Mouse (Mus musculus) CH12.LX (cell line): ENCODE results near the gene Baiap2l1. TPM values are rescaled to one million over a fixed set of nuclear protein-coding genes. Genes with fewer than 3 reads are reported as not detected.
"Not testable (repeated sequence)": the region's sequence is repeated elsewhere in the genome, so short reads cannot be mapped to it uniquely, and the experiment has no call there.

Source experiments
- DNase-seq: peaks from one replicate; pipeline ENCODE4 v3.0.0-alpha.2; 2013; ENCODE audit errors: extremely low read depth
- H3K27ac ChIP-seq: 2 replicates; pipeline ENCODE4 v1.5.1; 2012; ENCODE audit warnings: low read depth, mild to moderate bottlenecking, control low read depth, moderate library complexity; ENCODE audit not compliant: insufficient read depth
- H3K27me3 ChIP-seq: replicated peaks from 2 replicates; pipeline ENCODE3; 2012; ENCODE audit warnings: inconsistent platforms
- H3K36me3 ChIP-seq, 2 experiments: replicated peaks in 1 of 2; 2 replicates each; pipeline versions ENCODE3 to v1.6.1; 2012; ENCODE audit warnings: inconsistent platforms in 1 of 2, low read length in 1 of 2, mild to moderate bottlenecking in 1 of 2, mixed read lengths in 1 of 2, moderate library complexity in 1 of 2; ENCODE audit not compliant: control insufficient read depth in 1 of 2, insufficient read depth in 1 of 2
- H3K4me1 ChIP-seq, 2 experiments: 2 replicates each; pipeline ENCODE4 v1.6.1; 2012; ENCODE audit warnings: inconsistent platforms in 1 of 2, moderate library complexity in 1 of 2; ENCODE audit not compliant: insufficient read depth in 2 of 2, control insufficient read depth in 1 of 2
- H3K4me2 ChIP-seq: 2 replicates; pipeline ENCODE4 v1.6.1; 2012; ENCODE audit warnings: low read depth, mild to moderate bottlenecking, control low read depth; ENCODE audit not compliant: poor library complexity, insufficient read depth, severe bottlenecking
- H3K4me3 ChIP-seq, 3 experiments: fragments of 150-350 bp in 1 of 3; sonication (generic) in 1 of 3; replicated peaks in 1 of 3; 2 replicates each; pipeline versions ENCODE3 to v1.5.1; 2011 to 2012; ENCODE audit warnings: low read depth in 2 of 3, low read length in 2 of 3, mild to moderate bottlenecking in 2 of 3, moderate library complexity in 2 of 3, control low read depth in 1 of 3, improper control_type of control experiment in 1 of 3, inconsistent platforms in 1 of 3, mixed read lengths in 1 of 3; ENCODE audit not compliant: poor library complexity in 1 of 3
- H3K79me2 ChIP-seq: replicated peaks from 2 replicates; pipeline ENCODE4 v1.6.1; 2012; ENCODE audit warnings: mild to moderate bottlenecking, moderate library complexity; ENCODE audit not compliant: control insufficient read depth, poor library complexity, insufficient read depth, severe bottlenecking; ENCODE audit errors: extremely low read depth
- H3K9ac ChIP-seq: 2 replicates; pipeline ENCODE4 v1.6.1; 2012; ENCODE audit warnings: low read depth, mild to moderate bottlenecking, control low read depth, moderate library complexity; ENCODE audit not compliant: insufficient read depth
- H3K9me3 ChIP-seq: replicated peaks from 2 replicates; pipeline ENCODE3; 2012; ENCODE audit warnings: low read length, inconsistent platforms, mixed read lengths
- GABPA ChIP-seq: IDR thresholded peaks from 2 replicates; pipeline ENCODE4 v1.6.1; 2012; ENCODE audit warnings: low read depth, low read length, improper control_type of control experiment, inconsistent platforms; ENCODE audit not compliant: insufficient replicate concordance
- HCFC1 ChIP-seq: IDR thresholded peaks from 2 replicates; pipeline ENCODE4 v1.6.1; 2012; ENCODE audit warnings: low read depth, mild to moderate bottlenecking, inconsistent platforms, low read length, improper control_type of control experiment
- IRF4 ChIP-seq: IDR thresholded peaks from 2 replicates; pipeline ENCODE4 v1.6.1; 2014; ENCODE audit warnings: low read depth, mild to moderate bottlenecking, inconsistent platforms, low read length, improper control_type of control experiment
- JUN ChIP-seq: IDR thresholded peaks from 2 replicates; pipeline ENCODE4 v1.6.1; 2011; ENCODE audit warnings: low read depth, mild to moderate bottlenecking, low read length, improper control_type of control experiment, moderate library complexity; ENCODE audit not compliant: insufficient read depth
- MAX ChIP-seq: IDR thresholded peaks from 2 replicates; pipeline ENCODE4 v1.6.1; 2011; ENCODE audit warnings: low read length, improper control_type of control experiment
- MXI1 ChIP-seq: IDR thresholded peaks from 2 replicates; pipeline ENCODE4 v1.6.1; 2011; ENCODE audit warnings: mild to moderate bottlenecking, low read depth, low read length, improper control_type of control experiment
- POLR2A ChIP-seq: IDR thresholded peaks from 2 replicates; pipeline ENCODE4 v1.6.1; 2011; ENCODE audit warnings: low read depth, mild to moderate bottlenecking, improper control_type of control experiment, low read length
- RCOR1 ChIP-seq: conservative IDR thresholded peaks from 2 replicates; pipeline ENCODE4 v1.6.1; 2012; ENCODE audit warnings: low read depth, mild to moderate bottlenecking, inconsistent platforms, low read length, improper control_type of control experiment
- SIN3A ChIP-seq: IDR thresholded peaks from 2 replicates; pipeline ENCODE4 v1.6.1; 2012; ENCODE audit warnings: low read length, improper control_type of control experiment, inconsistent platforms
- SMC3 ChIP-seq: IDR thresholded peaks from 2 replicates; pipeline ENCODE4 v1.6.1; 2011; ENCODE audit warnings: low read depth, low read length, improper control_type of control experiment
- USF2 ChIP-seq: conservative IDR thresholded peaks from 2 replicates; pipeline ENCODE4 v1.6.1; 2011; ENCODE audit warnings: low read depth, low read length, improper control_type of control experiment
- dilution Hi-C: fragments of 300-500 bp; cut with MboI; formaldehyde crosslinking; loops from 2 replicates; pipeline ENCODE4 v1.14.3; 2020; ENCODE audit warnings: low sequenced_read_pairs; ENCODE audit not compliant: extremely low pct_unique_long_range_greater_than_20kb, extremely low pct_ligation_motif_present
- in situ Hi-C: fragments of 300-500 bp; cut with MboI; formaldehyde crosslinking; loops from 3 replicates; pipeline ENCODE4 v1.14.3; 2019; ENCODE audit warnings: low sequenced_read_pairs, low pct_ligation_motif_present, low pct_unique_long_range_greater_than_20kb, mixed read lengths
- polyA plus RNA-seq: library from polyadenylated mRNA; unstranded; fragments of >175 nt; gene quantifications from 2 replicates; pipeline ENCODE4 v1.2.1, GENCODE M21; 2012; ENCODE audit warnings: low read depth; ENCODE audit not compliant: insufficient read length
- total RNA-seq, 2 experiments: library from RNA; depleted of rRNA; stranded (reverse); fragments of 300-350 nt in 1 of 2; fragments of >200 nt in 1 of 2; gene quantifications; 2 replicates each; pipeline ENCODE4 v1.2.3; 2012 to 2014

Baiap2l1 gene
- total and polyA plus RNA-seq, 3 experiments, result 0.04 to 0.40 (median 0.11) TPM

DNA sequence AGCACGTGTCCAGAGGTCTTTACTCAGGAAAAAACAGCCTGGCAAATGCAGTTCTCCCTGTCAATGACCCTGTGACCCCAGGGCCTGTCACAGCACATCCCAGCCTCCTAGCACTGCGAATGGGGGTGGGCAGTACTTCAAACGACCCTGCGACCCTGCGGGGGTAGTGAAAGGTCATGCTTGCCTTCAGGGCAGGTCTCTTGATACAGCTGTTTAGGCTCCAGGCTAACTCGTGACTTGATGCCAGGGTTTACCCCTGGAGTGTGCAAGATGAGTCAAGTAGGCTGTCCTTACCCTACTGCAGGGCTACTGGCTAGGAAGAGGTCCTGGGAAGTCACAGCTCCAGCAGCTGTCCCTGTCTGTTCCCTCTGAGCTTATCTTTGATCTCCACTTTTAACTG lies 13.1 kb upstream of the Baiap2l1 start:
- H3K79me2 ChIP-seq, result no peaks in the 10 kb centered on the region
- H3K27me3 ChIP-seq, result peaks cover 7% of the 10 kb centered on the region
- no peaks in the 10 kb centered on the region for H3K9me3 ChIP-seq
- no peak overlapping the region for H3K4me2 ChIP-seq
- in situ Hi-C loops, result no loop called here
- H3K9ac ChIP-seq, result no peak overlapping the region
- TF ChIP-seq USF2, result no peak
- no peak for TF ChIP-seq IRF4
- no peak for TF ChIP-seq POLR2A
- TF ChIP-seq MAX, result no peak
- no peak for TF ChIP-seq RCOR1
- no peak for TF ChIP-seq GABPA
- TF ChIP-seq MXI1, result no peak
- no peak for TF ChIP-seq JUN
- H3K4me3 ChIP-seq, result no peak overlapping the region
- no peak for DNase-seq
- 0 out of 4 replicates have a peak, but pooled peaks cover 0 to 3% of the 10 kb centered on the region in 2 experiments for H3K4me1 ChIP-seq
- dilution Hi-C loops, result no loop called here
- no peak overlapping the region for H3K27ac ChIP-seq
- no peaks in the 10 kb centered on the region for H3K36me3 ChIP-seq

DNA sequence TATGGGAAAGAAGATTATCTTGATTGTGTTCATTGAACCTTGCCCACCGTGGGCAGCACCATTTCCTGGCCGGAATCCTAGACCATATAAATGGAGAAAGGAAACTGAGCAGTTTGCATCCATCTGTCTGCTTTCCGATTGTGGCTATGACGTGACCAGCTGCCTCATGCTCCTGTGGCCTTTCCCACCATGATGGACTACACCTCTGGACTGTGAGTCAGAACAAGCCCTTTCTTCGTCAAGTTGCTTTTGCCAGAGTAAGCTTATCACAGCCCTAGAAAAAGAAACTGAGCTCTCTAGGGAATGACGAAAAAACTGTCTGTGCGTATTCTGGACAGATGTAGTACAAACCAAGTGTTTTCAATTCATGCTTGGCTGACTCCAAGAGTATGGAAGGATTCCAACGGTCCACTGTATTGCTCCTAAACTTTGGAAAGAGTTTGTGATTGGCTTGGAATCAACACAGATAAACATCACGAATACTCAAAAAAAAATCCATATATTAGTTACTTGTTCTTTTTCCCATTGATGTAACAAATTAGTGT lies 10.8 kb upstream of the Baiap2l1 start:
- no peaks in the 10 kb centered on the region for H3K79me2 ChIP-seq
- no peak for TF ChIP-seq HCFC1
- TF ChIP-seq SMC3, result no peak
- TF ChIP-seq SIN3A, result no peak
- TF ChIP-seq, all 38 proteins: peak for 0
- Histone ChIP-seq H3K9ac (no peak overlapping the region), H3K27ac (no peak overlapping the region), H3K4me1 (0 out of 4 replicates have a peak, but pooled peaks cover 0 to 3% of the 10 kb centered on the region in 2 experiments), H3K9me3 (no peaks in the 10 kb centered on the region), H3K36me3 (no peaks in the 10 kb centered on the region), H3K4me2 (no peak overlapping the region), H3K27me3 (peaks cover 3% of the 10 kb centered on the region), H3K4me3 (no peak overlapping the region)
- dilution Hi-C loops, result no loop called here
- in situ Hi-C loops, result no loop called here
- no peak for DNase-seq

DNA sequence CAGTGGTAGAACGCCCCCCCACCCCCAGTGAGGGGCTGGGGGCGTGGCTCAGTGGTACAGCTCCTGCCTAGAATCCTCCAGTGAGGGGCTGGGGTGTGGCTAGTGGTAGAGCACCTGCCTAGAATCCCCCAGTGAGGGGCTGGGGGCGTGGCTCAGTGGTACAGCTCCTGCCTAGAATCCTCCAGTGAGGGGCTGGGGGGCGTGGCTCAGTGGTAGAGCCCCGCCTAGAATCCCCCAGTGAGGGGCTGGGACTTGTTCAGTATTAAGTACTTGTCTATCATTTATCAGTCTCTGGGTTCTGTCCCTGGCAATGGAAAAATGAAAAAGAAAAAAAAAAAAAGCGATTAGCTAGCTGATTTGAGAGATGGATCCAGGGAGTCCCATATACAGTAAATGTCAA lies 8.6 kb upstream of the Baiap2l1 start:
- H3K9ac ChIP-seq, H3K27me3 ChIP-seq, H3K79me2 ChIP-seq, H3K27ac ChIP-seq, H3K4me1 ChIP-seq, H3K4me3 ChIP-seq, H3K4me2 ChIP-seq, H3K36me3 ChIP-seq, in situ Hi-C loops, DNase-seq, dilution Hi-C loops, H3K9me3 ChIP-seq: not testable (repeated sequence)
